Mouse (Mus musculus) left cerebral cortex, postnatal 4 days (tissue): Measurements from ENCODE around the gene Polr3g. TPM values are rescaled to one million over a fixed set of nuclear protein-coding genes. Genes with fewer than 3 reads are reported as not detected.
"Not testable (repeated sequence)": the region's sequence is repeated elsewhere in the genome, so short reads cannot be mapped to it uniquely, and the experiment has no call there.

ENCODE experiments used
- DNase-seq: peaks from one replicate; pipeline ENCODE4 v3.0.0-alpha.2; 2022
- intact Hi-C: fragments of 180-260 bp; cut with DNase I; formaldehyde crosslinking; loops from one replicate; pipeline ENCODE4 v1.15.1; 2025
- total RNA-seq, 2 experiments: library from RNA; stranded (reverse); gene quantifications; 2 replicates each; pipeline ENCODE4 v1.2.3; 2021

The Polr3g gene
- total RNA-seq, 2 experiments from 2014 or later = 4.0 to 4.8 TPM

- DNase-seq = no peak
- intact Hi-C loops = no loop called here
Observed at GRCm38 (mm10) chr13:81690477-81690876, 20.3 kb downstream of the Polr3g start.

DNA sequence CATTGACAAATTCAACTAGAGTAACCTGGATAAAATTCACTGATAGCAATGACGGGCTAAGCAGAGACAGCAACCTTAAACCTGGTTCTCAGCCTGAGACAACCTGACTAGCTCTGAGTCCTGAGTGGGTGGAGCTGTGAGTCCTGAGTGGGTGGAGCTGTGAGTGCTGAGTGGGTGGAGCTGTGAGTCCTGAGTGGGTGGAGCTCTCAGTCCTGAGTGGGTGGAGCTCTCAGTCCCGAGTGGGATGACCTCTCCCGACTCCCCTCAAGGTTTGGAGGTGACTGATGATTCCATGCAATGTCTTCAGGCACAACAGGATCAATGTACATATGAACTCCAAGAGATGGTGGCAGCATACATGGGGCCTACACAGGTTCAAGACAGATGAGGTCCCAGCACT, 21.2 kb downstream of the Polr3g start:
- DNase-seq = no peak
- intact Hi-C loops = no loop called here

DNA sequence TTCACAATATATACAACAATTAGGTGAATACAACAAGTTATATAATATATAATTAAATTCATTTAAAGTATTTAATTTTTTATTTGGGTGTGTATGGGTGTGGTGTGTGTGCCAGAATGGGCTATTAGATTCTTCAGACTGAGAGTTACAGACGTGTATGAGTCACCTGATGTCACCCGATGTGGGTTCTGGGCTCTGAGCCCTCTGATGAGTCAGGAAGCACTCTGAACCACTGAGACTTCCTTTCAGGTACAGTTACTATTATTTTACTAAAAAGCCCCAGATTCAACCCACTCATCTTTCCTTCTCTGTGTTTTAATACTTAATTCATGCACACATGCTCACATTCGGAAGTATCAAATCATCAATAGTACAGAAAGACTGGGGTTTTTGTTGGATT, 25.9 kb downstream of the Polr3g start:
- intact Hi-C loops = no loop called here
- no peak for DNase-seq

- no peak for DNase-seq
- intact Hi-C loops = no loop called here
Observed at GRCm38 (mm10) chr13:81684258-81684657, 26.6 kb downstream of the Polr3g start.

DNA sequence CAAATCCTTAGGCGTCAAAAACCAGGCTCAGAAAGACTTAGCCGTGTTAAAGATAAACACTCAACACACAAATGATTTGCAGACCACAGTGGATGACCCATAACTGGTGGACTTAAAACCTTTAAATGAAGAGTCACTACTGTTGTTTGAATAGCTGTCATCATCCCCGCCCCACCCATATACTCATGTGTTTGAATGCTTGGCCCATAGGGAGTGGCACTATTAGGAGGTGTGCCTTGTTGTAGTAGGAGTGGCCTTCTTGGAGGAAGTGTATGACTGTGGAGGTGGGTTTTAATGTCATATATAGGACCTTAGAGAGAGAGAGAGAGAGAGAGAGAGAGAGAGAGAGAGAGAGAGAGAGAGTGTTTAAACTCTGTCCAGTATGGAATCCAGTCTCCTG, 27.7 kb downstream of the Polr3g start:
- intact Hi-C loops = no loop called here
- no peak for DNase-seq

- intact Hi-C loops = no loop called here
- no peak for DNase-seq
Observed at GRCm38 (mm10) chr13:81675333-81675732, 35.5 kb downstream of the Polr3g start.

- intact Hi-C loops = no loop called here
- no peak for DNase-seq
Observed at GRCm38 (mm10) chr13:81667713-81668112, 43.1 kb downstream of the Polr3g start.

- intact Hi-C loops = no loop called here
- DNase-seq = no peak
Observed at GRCm38 (mm10) chr13:81664331-81664698, 46.5 kb downstream of the Polr3g start.

DNA sequence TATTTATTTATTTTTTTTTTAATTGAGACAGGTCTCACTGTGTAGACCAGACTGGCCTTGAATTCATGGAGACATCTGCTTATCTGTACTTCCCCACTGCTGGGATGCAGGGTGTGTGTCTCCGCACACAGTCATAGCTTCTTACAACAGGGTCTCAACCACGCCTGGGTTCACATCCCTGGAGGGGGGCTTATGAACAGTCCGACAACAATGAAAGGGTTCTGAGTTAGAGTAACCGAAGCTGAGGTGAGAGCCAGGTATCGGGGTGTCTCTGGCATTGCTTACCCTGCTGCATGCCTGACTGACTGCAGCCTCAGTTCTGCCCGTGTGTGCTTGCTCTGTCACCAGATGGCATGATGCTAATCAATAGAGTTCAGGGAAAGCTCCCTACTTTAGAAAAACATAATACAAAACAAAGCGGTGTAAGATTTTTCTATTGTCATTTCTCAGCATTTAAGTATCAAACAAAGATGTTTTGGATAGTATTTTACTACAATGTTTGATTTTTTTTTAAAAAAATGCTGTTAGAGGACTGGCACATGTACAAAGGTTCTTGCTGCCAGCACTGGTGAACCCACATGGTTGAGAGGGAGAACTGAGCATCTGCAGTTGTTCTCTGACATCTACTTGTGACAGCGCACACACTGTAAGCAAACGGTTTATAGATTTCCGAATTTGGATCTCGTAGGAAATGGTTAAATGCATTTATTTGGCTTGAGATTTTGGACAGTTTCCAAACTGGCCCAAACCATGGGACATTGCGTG, 47.1 kb downstream of the Polr3g start:
- no peak for DNase-seq
- intact Hi-C loops = no loop called here

DNA sequence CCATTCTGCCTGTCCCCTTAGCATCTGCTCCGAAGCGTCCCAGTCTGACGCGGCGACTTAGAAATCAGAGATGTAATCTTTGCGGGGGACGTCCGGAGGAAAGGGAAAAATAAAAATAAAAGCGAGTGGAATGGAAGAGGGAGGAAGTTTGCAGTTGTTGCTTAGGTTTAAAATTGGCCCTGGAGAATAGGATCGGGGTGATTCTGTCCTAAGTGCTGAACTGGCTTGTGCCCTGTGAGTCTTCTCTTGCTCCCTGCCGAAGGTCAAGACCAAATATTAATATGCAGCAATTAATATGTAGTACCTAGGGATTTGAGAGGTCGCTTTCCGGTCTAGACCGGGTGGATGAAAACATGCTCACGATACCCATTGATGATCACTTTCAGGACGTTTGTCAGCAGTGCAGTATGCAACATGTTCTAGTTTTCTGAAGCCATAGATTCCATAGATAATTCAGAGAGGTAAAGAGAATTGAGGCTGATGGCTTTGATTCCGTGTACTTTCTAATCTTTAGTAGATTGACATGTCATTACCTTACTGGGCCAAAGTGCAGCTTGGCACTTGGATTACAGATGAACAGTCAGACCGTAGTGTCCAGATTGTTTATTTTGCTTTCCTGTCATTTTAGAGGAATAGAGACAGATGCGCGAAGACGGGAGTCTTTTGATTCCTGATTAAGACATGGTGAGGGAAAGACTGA, 52.6 kb downstream of the Polr3g start:
- no peak for DNase-seq
- intact Hi-C loops = no loop called here

GRCm38 (mm10) chr13:81657351-81658052, 53.3 kb downstream of the Polr3g start, which contains the start of gene Lysmd3:
Gene Lysmd3, plus strand, starts transcription at chr13:81657663.
- intact Hi-C loops = no loop called here
- DNase-seq = peak; percentile 94

DNA sequence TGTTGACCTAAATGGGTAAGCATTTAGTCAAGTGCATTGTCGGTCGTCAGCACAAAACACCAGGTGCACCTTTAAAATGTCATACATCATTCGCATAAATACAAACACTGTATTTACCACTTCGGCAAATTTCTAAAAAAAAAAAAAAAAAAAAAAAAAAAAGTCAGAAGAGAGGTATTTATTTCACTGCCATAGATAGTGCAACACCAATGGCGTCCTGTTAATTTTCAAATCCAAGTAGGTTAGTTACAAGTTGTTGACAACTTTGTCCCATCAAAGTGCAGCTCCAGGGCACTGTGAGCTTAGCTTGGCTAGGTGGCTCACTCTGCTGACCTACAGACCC, 53.8 kb downstream of the Polr3g start:
- intact Hi-C loops = no loop called here
- DNase-seq = no peak

GRCm38 (mm10) chr13:81656091-81656850, 54.5 kb downstream of the Polr3g start:
- no peak for DNase-seq
- intact Hi-C loops = no loop called here

DNA sequence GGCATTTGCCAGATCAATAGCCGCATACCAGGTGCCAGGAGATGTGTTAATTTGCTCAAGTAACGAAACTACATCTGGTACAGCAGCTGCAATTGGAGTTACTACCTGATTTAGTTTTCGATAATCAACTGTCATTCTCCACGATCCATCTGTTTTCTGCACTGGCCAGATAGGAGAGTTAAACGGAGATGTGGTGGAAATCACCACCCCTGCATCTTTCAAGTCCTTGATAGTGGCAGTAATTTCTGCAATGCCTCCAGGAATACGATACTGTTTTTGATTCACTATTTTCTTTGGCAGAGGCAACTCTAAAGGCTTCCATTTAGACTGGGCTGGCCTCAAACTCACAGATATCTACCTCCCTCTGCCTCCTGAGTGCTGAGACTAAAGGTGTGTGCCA, 60.4 kb downstream of the Polr3g start:
- DNase-seq = not testable (repeated sequence)

GRCm38 (mm10) chr13:81646348-81646747, 64.5 kb downstream of the Polr3g start:
- intact Hi-C loops = loop anchor here (10.0 kb wide), 1 partner anchor 782 kb away; no protein-coding TSS in a partner anchor
- no peak for DNase-seq

More for the DNA sequence above, 60.4 kb downstream of the Polr3g start:
- intact Hi-C loops = not testable (repeated sequence)

- intact Hi-C loops = loop anchor here (10.0 kb wide), 1 partner anchor 779 kb away; no protein-coding TSS in a partner anchor
- DNase-seq = no peak
Observed at GRCm38 (mm10) chr13:81644047-81644565, 66.7 kb downstream of the Polr3g start.

DNA sequence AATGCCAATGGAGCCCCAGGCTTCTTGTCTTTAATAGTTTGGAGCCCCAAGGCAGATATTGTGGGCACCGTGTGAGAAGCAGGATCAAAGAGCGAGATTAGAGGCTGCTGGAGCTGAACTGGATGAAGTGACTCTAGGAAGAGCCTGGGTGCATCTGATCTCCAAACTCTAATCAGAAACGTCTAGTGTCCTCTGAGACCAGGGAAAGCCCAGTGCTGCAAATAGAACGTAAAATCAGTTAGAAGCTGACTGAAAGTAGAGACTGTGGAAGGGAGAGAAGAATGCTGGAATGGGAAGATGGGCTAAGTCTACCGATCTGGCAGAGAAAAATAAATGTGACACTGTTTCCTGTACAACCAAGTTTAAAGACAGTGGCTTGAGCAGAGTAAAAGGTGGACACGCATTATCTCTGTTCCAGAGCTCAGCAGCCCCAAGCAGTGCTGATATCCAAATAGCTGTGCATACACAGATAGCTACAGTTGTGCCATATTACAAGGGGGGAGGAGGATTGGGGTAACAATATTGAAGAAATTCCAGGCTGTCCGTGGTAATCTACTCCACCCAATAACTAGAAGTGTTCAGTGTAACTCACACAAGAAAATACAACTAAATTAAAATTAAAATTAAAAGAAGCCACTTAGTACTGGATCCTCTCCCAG, 68.2 kb downstream of the Polr3g start:
- no peak for DNase-seq
- intact Hi-C loops = loop anchor here (10.0 kb wide), 1 partner anchor 778 kb away; no protein-coding TSS in a partner anchor

DNA sequence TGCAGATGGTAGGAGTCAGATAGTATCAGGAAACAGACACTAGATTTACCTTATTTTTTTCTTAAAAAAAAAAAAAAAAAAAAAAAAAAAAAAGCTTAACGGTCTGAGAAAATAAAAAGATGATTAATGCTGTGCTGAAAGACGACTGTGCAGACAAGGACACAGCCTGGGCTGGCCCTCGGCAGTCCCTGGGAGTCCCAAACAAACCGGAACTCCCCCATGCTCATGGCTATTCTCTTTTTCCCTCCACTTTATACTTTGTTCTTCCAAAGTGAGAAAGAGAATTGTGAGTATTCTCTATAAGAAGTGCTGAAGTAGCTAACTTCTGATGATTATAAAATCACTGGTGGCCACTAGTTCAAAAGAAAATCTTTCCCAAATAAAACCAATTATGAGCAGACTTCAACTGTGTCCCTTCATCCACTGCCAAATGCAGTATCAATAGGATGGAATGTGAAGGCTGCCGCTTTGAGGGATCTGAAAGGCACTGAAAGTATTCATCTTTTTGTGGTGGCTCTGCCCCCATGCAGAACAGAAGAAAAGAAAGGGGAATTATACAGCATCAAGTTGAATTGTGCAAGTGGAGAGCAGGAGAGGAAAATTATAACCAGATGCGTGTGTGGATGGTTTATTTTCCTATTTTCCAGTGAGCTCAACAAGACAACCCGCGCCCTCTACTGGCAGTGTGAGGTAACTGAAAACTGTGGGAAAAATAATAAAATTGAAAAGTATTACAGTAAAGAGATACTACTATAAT, 69.3 kb downstream of the Polr3g start:
- peak; percentile 39 for DNase-seq
- intact Hi-C loops = loop anchor here (2.0 to 10.0 kb wide), 2 partner anchors 201 to 777 kb away; no protein-coding TSS in a partner anchor

DNA sequence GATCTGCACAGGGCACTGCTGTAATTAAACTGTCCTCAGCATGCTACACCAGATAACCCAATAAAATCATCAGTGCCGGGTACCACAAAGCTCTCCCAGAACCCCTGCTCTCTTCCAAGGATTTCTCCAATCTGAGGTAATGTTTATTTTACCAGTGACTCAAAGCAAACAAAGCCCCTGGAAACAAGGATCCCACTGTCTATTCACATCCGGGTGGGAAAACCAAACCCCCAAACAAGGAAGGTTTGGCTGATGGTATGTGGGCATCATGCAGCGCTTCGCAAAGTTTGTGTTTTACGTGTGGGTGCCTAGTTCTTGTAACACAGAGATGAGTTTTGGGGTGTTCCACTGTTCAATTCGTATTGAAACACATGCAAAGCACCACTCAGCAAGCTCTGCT, 69.9 kb downstream of the Polr3g start:
- DNase-seq = no peak
- intact Hi-C loops = loop anchor here (2.0 to 10.0 kb wide), 2 partner anchors 200 to 776 kb away; no protein-coding TSS in a partner anchor
